In the genomic region with DNA sequence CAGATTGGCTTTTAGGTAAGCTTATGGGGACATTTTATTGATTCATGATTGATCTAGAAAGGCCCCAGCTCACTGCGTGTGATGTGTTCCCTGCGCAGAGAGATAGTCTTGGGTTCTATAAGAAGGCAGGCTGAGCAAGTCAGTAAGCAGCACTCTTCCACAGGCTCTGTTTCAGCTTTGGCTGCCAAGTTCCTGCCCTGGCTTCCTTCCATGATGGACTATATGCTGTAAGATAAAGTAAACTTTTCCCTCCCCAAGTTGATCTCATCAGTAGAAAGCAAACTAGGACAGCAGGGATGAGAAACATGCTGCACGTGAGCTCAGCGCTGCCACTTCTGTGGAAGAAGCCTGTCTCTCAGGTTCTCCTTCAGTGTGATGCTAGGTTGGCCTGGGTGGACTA, we compare ENCODE assay signal across 13 mouse cellular contexts.
"Had no signal": no experiment of that assay in that cellular context is flagged by ENCODE, and none has a peak within 500 bp of the region (broad histone marks: within the 10 kb centered on the region; RNA-seq: fewer than 3 reads in every experiment).

No protein-coding gene starts in this region.

- H3K4me3 ChIP-seq: limb, embryonic 12.5 days; limb, embryonic 15.5 days; liver, embryonic 15.5 days; midbrain, embryonic 10.5 days; midbrain, embryonic 13.5 days; myocyte; neural tube, embryonic 13.5 days; stomach, embryonic 15.5 days had no signal

- H3K4me1 ChIP-seq: limb, embryonic 12.5 days; limb, embryonic 15.5 days; liver, embryonic 15.5 days; midbrain, embryonic 10.5 days; neural tube, embryonic 13.5 days; stomach, embryonic 15.5 days had no signal

- DNase-seq: right cerebral cortex, postnatal 25 days; spleen, adult 18-20 months; thymus, postnatal 25 days had no signal

- H3K36me3 ChIP-seq: limb, embryonic 12.5 days; limb, embryonic 15.5 days; liver, embryonic 15.5 days; midbrain, embryonic 10.5 days; midbrain, embryonic 13.5 days; neural tube, embryonic 13.5 days; stomach, embryonic 15.5 days had no signal

- H3K9me3 ChIP-seq: limb, embryonic 12.5 days; limb, embryonic 15.5 days; liver, embryonic 15.5 days; midbrain, embryonic 10.5 days; midbrain, embryonic 13.5 days; neural tube, embryonic 13.5 days; stomach, embryonic 15.5 days had no signal

- H3K9ac ChIP-seq: limb, embryonic 12.5 days; limb, embryonic 15.5 days; liver, embryonic 15.5 days; midbrain, embryonic 13.5 days; neural tube, embryonic 13.5 days; stomach, embryonic 15.5 days had no signal

- H3K4me2 ChIP-seq: limb, embryonic 12.5 days; limb, embryonic 15.5 days; liver, embryonic 11.5 days; liver, embryonic 15.5 days; midbrain, embryonic 13.5 days; neural tube, embryonic 13.5 days; stomach, embryonic 15.5 days had no signal

- H3K27ac ChIP-seq: limb, embryonic 12.5 days; limb, embryonic 15.5 days; liver, embryonic 15.5 days; macrophage; midbrain, embryonic 10.5 days; midbrain, embryonic 13.5 days; neural tube, embryonic 13.5 days; stomach, embryonic 15.5 days had no signal

- H3K27me3 ChIP-seq: stomach, embryonic 15.5 days had no signal
